Mouse (Mus musculus) megakaryocyte-erythroid progenitor cell, adult 5-6 weeks (primary cell): Measurements from ENCODE around the gene Smad1. TPM values are rescaled to one million over a fixed set of nuclear protein-coding genes. Genes with fewer than 3 reads are reported as not detected.
A peak's percentile ranks its signal among the peaks of the same experiment; 100 is the strongest.

Source experiments
- ATAC-seq: replicated peaks from 2 replicates; pipeline ENCODE4 v1.8.0; 2016; ENCODE audit warnings: mild to moderate bottlenecking, inconsistent platforms; ENCODE audit not compliant: severe bottlenecking, poor library complexity, low FRiP score, low TSS enrichment
- total RNA-seq, 2 experiments: library from RNA; stranded (forward) in 1 of 2; stranded (reverse) in 1 of 2; fragments of 200-1000, 215-1000 nt in 1 of 2; fragments of >200 nt in 1 of 2; fragmentation: Nextera tagmentation in 1 of 2; gene quantifications; 2 replicates each; pipeline ENCODE4 v1.2.3; 2014 to 2017

The Smad1 gene
- total RNA-seq, 2 experiments from 2014 or later, result 1.8 to 4.2 TPM

- no peak for ATAC-seq
These were observed 34.5 kb downstream of the Smad1 start for GRCm38 (mm10) chr8:79364806-79365205.

DNA sequence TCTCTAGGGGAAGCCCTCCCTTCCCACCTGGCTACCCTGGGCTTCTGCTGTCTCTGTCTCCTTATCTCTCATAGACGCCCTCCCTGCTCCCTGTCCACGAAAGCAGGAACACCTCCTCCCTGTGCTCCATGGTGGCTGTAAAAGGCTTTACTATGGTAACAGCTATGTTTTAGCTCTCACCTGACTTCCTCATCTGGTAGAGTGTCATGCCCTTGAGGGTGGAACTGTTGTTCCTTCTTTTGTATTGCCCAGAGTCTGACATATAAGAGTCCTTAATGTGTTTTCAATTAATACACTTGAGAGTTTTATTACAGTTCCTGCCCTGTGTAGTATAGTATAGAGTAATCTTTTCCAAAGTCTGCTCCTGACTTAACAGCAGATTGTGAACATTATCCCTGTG is 36.9 kb downstream of the Smad1 start:
- ATAC-seq, result peak; percentile 63

DNA sequence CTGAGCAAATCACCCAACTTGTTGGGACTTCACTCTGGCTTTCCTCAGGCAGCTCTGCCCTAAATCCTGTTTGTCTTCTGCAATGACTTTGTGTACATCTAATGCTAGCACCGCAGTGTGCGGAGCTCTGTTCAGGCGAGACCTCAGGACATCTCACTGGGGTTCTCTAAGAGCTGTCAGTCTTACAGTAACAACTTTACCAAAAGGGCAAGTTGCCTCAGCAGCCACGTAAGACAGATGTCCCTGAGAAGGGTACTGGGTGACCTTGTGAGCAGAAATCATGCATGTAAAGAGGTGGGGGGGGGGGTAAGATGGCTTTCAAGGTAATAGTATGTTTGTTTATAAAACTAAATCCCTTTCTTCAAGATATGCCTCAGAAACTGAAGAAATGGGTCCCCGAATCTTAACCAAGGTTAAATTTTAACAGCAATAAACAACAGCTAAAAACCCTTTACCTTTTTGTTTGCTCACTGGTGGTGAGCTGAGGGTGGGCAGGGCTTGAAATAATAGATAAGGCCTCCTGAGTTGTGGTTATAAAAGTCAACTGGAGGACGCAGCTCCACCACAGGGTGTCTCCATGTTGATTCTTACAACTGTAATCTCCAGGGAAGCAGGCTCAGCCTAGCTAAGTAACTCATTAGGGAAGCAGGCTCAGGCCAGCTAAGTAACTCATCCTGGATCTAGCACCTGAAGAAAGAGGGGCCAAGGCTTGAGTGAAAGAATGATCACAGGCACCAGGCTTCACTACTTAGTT is 38.4 kb downstream of the Smad1 start:
- ATAC-seq, result peak; percentile 93

DNA sequence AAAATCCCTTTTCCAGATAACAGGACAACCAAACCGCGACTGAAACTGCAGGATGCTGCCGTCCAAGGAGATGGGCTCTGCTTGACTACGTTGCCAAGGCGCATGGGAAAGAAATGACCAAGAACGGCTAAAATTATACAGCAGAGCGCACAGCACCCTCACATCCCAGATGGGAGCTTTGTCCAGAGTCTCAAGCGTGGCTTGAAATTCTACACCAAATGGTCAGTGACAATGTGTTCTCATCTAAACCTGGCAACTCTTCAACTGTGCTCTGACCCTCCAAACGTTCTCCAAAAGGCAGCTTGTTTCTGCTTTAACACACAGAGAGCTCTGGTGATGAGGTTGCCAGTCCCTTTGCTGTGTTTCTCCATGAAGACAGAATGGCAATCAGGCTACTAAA is 39.0 kb downstream of the Smad1 start:
- no peak for ATAC-seq

DNA sequence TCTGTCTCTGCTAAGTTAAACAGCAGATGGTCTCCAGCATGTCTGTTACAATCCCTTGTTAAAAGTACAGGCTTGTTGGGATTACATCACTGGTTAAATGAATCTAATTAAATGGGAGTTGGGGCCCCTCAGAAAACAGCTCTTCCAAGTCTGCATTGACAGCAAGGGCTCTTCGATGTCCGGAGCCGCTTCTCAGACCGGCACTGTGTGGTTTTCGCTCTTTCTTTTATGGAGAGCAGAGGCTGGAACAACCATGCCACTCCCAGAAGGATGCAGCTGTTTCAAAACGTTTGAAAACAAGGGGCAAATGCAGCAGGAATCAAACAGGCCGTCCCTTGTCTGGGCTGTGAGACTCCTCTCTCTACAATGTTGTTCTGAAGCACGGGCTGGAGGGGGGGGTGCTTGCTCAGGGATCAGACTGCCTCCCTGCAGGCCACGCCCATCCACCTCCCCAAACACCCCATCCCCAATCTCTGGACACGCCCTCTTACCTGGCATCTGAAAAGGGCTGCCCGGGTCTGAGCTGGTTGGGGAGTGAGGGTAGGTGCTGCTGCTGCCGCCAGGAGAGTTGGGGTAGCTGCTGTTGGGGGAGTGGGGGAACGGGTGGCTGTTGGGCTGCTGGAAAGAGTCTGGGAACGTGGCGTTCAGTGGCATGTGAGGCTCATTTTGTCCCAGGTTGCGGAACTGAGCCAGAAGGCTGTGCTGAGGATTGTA is 43.4 kb downstream of the Smad1 start:
- no peak for ATAC-seq

GRCm38 (mm10) chr8:79354009-79354408 is 45.3 kb downstream of the Smad1 start:
- no peak for ATAC-seq

DNA sequence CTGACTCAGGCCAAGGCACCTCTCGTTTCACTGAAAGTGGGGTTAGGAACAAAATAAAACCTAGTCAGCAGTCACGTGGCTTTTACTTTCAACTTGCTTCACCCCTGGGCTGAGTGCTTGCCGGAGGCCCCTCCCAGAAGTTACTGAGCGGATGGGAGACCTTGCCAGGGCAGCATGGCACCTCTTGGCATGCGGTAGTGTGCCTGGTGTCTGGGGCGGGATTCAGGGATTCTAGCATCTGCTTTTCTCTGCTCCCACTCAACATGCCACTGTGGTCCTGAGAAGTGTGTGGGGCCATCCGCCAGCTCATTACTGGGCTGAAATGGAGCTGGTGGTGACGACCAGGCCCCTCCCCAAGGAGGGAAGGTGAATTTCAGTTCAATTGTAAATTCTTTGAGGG is 47.4 kb downstream of the Smad1 start:
- no peak for ATAC-seq

- ATAC-seq, result no peak
These were observed 48.5 kb downstream of the Smad1 start for GRCm38 (mm10) chr8:79350805-79351204.

GRCm38 (mm10) chr8:79350094-79350593 is 49.2 kb downstream of the Smad1 start:
- ATAC-seq, result no peak

DNA sequence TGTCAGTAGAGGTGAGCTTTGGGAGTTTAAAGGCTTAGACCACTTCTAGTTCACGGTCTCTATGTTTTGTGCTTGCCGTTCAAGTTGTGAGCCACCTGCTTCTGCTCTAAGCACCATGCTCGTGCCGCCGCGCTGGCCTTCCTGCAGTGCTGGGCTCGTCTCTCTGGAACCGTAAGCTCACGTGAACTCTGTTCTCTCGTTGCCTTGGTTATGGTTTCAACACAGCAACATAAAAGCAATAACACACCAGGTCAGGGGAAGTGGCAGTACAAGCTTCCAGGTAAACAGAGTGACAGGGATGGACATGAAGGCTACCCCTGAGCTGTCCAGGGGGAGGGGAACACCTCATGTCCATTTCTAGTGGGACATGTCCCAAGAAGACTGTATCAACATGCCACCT is 52.9 kb downstream of the Smad1 start:
- ATAC-seq, result no peak

GRCm38 (mm10) chr8:79345856-79346255 is 53.5 kb downstream of the Smad1 start:
- ATAC-seq, result no peak

- ATAC-seq, result no peak
These were observed 58.1 kb downstream of the Smad1 start for GRCm38 (mm10) chr8:79341236-79341635.

DNA sequence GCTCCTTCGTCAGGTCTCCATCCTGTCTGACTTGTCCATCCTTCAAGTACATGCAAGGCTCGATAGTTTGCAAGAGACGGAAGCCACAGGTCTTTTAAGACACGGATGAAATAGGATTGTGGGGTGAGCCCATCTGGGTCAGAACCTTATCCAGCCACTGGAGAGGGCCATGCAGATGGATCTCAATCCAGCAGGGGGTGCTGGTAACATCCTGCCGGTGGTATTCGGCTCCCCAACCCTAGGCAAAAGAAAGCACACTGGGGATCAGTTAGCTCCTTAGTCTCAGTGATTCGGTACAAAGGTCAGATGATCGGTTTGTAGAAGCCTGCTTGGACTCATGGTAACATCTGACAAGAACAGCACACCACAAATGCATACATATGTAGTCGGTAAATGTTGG is 59.8 kb downstream of the Smad1 start:
- ATAC-seq, result peak; percentile 87

- ATAC-seq, result no peak
These were observed 60.7 kb downstream of the Smad1 start for GRCm38 (mm10) chr8:79338619-79339018.

DNA sequence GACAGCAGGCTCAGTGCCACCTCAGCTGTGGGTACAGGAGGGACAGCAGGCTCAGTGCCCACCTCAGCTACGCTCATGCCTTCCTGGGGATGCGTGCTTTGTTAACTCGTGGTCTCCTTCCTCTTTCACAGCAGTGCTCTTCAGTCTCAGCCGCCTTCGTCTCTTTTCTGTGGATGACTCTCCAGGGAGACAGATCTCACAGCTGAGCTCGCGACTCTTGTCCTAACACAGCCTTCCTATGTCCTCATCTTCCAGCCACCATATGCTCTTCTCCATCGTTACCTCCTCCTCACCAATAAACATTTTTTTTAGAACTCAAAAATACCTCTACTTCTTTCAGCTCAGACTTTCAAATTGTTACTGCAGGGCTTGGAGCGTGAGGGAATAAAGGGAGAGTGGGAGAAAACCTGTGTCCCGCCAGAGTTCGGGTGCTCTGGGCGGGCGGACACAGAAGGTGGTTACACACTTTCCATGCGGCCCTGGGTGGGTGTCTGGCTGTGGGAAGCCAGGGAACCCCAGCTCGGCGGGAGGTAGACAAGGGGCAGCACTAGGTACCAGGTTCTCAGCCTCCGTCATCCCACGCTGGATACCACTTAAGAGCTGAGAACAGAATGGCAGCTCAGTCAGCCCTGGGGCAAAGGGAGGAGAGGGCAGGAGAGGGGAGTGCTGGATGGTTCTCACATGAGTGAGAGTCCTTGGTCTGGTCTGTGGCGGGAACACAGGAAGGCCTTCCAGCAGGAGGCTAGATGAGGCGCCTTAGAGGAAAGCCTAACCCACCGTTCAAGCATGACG is 67.0 kb downstream of the Smad1 start:
- no peak for ATAC-seq

GRCm38 (mm10) chr8:79331571-79331970 is 67.7 kb downstream of the Smad1 start:
- ATAC-seq, result no peak

GRCm38 (mm10) chr8:79331017-79331416 is 68.3 kb downstream of the Smad1 start:
- ATAC-seq, result no peak

GRCm38 (mm10) chr8:79329735-79330134 is 69.6 kb downstream of the Smad1 start:
- no peak for ATAC-seq

- ATAC-seq, result no peak
These were observed 70.1 kb downstream of the Smad1 start for GRCm38 (mm10) chr8:79329182-79329581.

DNA sequence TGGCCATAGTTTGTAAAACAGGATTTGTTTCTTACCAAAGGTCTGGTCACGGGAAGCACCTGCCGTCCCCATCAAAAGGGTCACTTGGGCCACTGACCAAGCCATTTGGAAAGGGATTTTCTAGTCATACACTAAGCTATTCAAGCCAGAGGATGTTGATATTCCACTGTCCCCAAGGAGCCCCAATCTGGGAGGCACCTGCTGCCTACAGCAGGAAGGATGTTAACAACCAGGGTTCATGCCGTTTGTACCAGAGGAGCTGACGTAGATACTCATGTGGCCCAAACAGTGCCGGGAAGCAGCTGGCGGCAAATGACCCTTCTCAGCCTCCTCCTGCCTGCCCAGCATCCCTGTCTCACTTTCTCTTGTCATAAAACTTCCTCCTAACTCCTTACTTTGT is 73.8 kb downstream of the Smad1 start:
- ATAC-seq, result no peak
